Mouse (Mus musculus) heart, adult 2 months (tissue): ENCODE data around the gene Xylb. TPM values are rescaled to one million over a fixed set of nuclear protein-coding genes. Genes with fewer than 3 reads are reported as not detected.

ENCODE experiments used
- DNase-seq, 2 experiments: peaks; one replicate each; pipeline ENCODE4 v3.0.0; 2021
- H3K27ac ChIP-seq: fragments of 200-600 bp; 2 replicates; pipeline ENCODE4 v1.8.1; 2022
- H3K27me3 ChIP-seq: fragments of 200-500 bp; 2 replicates; pipeline ENCODE4 v1.6.1; 2012; ENCODE audit warnings: mild to moderate bottlenecking, low read length, inconsistent platforms, mixed read lengths; ENCODE audit not compliant: control insufficient read depth, insufficient read depth
- H3K36me3 ChIP-seq: fragments of 200-500 bp; 2 replicates; pipeline ENCODE4 v1.6.1; 2012; ENCODE audit warnings: low read length, inconsistent platforms; ENCODE audit not compliant: control insufficient read depth, insufficient read depth
- H3K4me1 ChIP-seq: fragments of 200-500 bp; 2 replicates; pipeline ENCODE4 v1.6.1; 2011; ENCODE audit warnings: low read length; ENCODE audit not compliant: control insufficient read depth, insufficient read depth
- H3K4me3 ChIP-seq: fragments of 200-600 bp; 2 replicates; pipeline ENCODE4 v1.8.1; 2022
- H3K79me2 ChIP-seq: fragments of 200-500 bp; replicated peaks from 2 replicates; pipeline ENCODE4 v1.6.1; 2012; ENCODE audit warnings: mild to moderate bottlenecking, inconsistent platforms, low read length, moderate library complexity, mixed read lengths; ENCODE audit not compliant: control insufficient read depth, insufficient read depth
- H3K9ac ChIP-seq: fragments of 200-500 bp; 2 replicates; pipeline ENCODE4 v1.6.1; 2012; ENCODE audit warnings: low read depth, mild to moderate bottlenecking, control low read depth, inconsistent platforms, low read length, mixed read lengths
- CTCF ChIP-seq: fragments of 200-600 bp; IDR thresholded peaks from 2 replicates; pipeline ENCODE4 v1.8.1; 2022; ENCODE audit warnings: antibody characterized with exemption, mild to moderate bottlenecking, moderate library complexity
- EP300 ChIP-seq: fragments of 200-500 bp; IDR thresholded peaks from 2 replicates; pipeline ENCODE4 v1.6.1; 2011; ENCODE audit warnings: low read depth, low read length, control low read depth; ENCODE audit not compliant: insufficient read depth
- POLR2A ChIP-seq: fragments of 200-500 bp; IDR thresholded peaks from 2 replicates; pipeline ENCODE4 v1.6.1; 2011; ENCODE audit warnings: mild to moderate bottlenecking, low read depth, low read length, control low read depth; ENCODE audit not compliant: insufficient read depth
- WGBS: fragments of 180-500 bp; shearing (Covaris S2); methylation state at CpG from one replicate; pipeline ENCODE4 v1.1.7; 2018; 5-methylcytosine and 5-hydroxymethylcytosine counted together
- intact Hi-C: fragments of 180-260 bp; cut with DNase I; formaldehyde crosslinking; loops from one replicate; pipeline ENCODE4 v1.15.1; 2025
- polyA plus RNA-seq: library from polyadenylated mRNA; depleted of rRNA; stranded (reverse); fragments of >200 nt; gene quantifications from 2 replicates; pipeline ENCODE4 v1.2.3, GENCODE M21; 2012; rRNA removed
- total RNA-seq, 2 experiments: library from RNA; stranded (reverse); gene quantifications; 2 replicates each; pipeline ENCODE4 v1.2.3; 2021

Gene Xylb
- total and polyA plus RNA-seq, 3 experiments = 0.16 to 1.2 (median 0.18) TPM

DNA sequence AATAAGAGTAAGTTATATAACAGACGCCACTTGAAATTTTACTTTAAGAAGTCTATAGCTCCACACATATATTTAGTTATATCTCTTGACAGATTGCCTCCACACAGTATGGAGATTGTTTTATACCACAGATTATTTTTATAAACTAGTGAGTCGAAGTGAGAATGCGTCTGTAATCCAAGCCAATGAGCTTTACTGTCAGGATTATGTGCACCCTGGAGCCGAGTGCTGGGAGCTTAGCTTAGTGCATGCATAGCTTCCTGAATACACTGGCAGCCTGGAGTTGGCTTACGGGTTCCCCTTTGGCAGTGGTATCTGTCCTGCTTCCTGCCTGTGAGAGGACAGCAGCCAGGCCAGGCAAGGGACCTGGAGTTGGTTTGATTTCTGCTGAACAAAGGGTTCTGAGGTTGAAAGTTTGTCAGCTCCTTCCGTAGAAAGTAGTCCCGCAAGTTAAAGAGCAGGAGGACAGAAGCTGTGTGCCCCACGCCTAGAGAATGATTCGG lies 81.4 kb downstream of the Xylb start:
- intact Hi-C loops = loop anchor here (10.0 kb wide), 1 partner anchor 194 kb away; no protein-coding TSS in a partner anchor
- Histone ChIP-seq H3K4me3 (no peak overlapping the region), H3K27me3 (no peaks in the 10 kb centered on the region), H3K27ac (no peak overlapping the region), H3K36me3 (no peaks in the 10 kb centered on the region), H3K79me2 (no peaks in the 10 kb centered on the region), H3K4me1 (no peaks in the 10 kb centered on the region), H3K9ac (no peak overlapping the region)
- no peak for DNase-seq
- WGBS = 78% methylated on average over 9 of the region's 9 CpGs
- TF ChIP-seq POLR2A = no peak
- no peak for TF ChIP-seq EP300
- no peak for TF ChIP-seq CTCF

Other genes with a start within 250 kb of the Xylb start
- 1 to 10 TPM; 1.4 to 1.6 TPM for gene Acaa1b, start 200.3 kb upstream of the Xylb start, total RNA-seq
- gene Acaa1b, start 200.3 kb upstream of the Xylb start, polyA plus RNA-seq = 2.2 and 2.4 TPM in 2 replicates
- not detected for gene Gm47289, start 198.2 kb upstream of the Xylb start, total RNA-seq
- gene Gm47289, start 198.2 kb upstream of the Xylb start, polyA plus RNA-seq = not detected in 2 replicates
- not detected for gene Slc22a13, start 148.3 kb upstream of the Xylb start, total RNA-seq
- 0.06 TPM in 1 of 2 replicates, not detected in the other for gene Slc22a13, start 148.3 kb upstream of the Xylb start, polyA plus RNA-seq
- 10 to 100 TPM; 45.6 to 51.7 TPM for gene Oxsr1, start 35.0 kb upstream of the Xylb start, total RNA-seq
- 17.4 and 32.7 TPM in 2 replicates for gene Oxsr1, start 35.0 kb upstream of the Xylb start, polyA plus RNA-seq
- 10 to 100 TPM; 72.4 to 78.5 TPM for gene Acaa1a, start 17.7 kb upstream of the Xylb start, total RNA-seq
- gene Acaa1a, start 17.7 kb upstream of the Xylb start, polyA plus RNA-seq = 104 and 107 TPM in 2 replicates
- gene Myd88, start 16.0 kb upstream of the Xylb start, total RNA-seq = 10 to 100 TPM; 12.1 to 14.8 TPM
- 12.2 and 14.6 TPM in 2 replicates for gene Myd88, start 16.0 kb upstream of the Xylb start, polyA plus RNA-seq
- not detected for gene Slc22a14, start 8.2 kb downstream of the Xylb start, total RNA-seq
- 0.35 and 0.78 TPM in 2 replicates for gene Slc22a14, start 8.2 kb downstream of the Xylb start, polyA plus RNA-seq
- gene Acvr2b, start 44.7 kb downstream of the Xylb start, total RNA-seq = 1 to 10 TPM; 4.6 to 6.8 TPM
- 2.2 and 3.1 TPM in 2 replicates for gene Acvr2b, start 44.7 kb downstream of the Xylb start, polyA plus RNA-seq
- gene Exog, start 87.6 kb downstream of the Xylb start, total RNA-seq = 1 to 10 TPM; 2.0 to 3.1 TPM
- 1.7 and 2.8 TPM in 2 replicates for gene Exog, start 87.6 kb downstream of the Xylb start, polyA plus RNA-seq
- 100 to 1,000 TPM; 161 to 173 TPM for gene Scn5a, start 221.6 kb downstream of the Xylb start, total RNA-seq
- gene Scn5a, start 221.6 kb downstream of the Xylb start, polyA plus RNA-seq = 101 and 117 TPM in 2 replicates